Mouse (Mus musculus): ENCODE measurements around the gene Hmg20b.

Hmg20b gene

DNA sequence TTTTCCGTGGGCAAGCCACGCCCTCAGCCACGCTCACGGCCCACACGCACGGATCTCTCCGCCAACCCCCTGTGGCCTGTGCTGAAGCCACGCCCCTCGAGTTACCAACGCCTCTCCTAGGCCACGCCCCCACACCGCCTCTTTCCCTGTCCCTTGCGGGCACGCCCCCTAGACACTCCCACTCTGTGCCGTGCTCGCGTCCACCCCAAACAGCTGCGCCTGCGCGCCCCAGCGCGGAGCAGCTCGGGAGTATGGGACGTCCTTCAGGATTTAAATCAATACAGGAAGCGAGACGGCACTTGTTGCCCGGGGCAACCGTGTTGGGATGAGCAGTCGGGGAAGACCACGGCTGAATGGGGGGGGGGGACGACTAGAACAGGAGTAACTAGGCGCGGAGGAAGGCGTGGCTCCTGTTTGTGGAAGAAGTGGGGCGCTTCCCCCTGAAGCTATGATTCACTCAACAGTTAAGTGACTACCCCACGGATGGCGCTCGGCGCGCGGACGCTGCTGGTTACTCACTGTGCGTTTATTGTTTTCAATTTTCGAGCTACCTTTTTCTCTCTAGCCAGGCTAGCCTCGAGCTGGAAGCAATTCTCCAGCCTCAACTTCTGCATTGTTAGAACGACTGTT is 28.4 kb upstream of the Hmg20b start:
- peak; percentile 100 for DNase-seq (ENCODE audit: low spot score)

GRCm38 (mm10) chr10:81377793-81378552 is 27.7 kb upstream of the Hmg20b start, which contains the start of gene Fzr1:
Gene Fzr1, minus strand, starts transcription at chr10:81378516.
- no peak for DNase-seq (ENCODE audit: low spot score)

DNA sequence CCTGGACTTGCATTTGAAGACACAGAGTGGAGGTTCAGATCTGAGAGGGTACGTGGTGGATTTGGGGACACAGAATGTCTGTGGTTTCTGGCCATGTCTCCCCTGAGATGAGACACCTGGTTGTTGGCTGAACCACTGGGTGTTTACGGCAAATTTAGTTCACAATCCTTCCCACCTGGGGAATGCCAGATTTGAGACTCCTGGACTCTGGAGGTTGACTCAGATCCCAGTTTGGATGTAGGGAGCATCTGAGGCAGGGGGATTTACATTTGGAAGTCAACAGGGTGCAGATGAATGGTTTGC is 27.0 kb upstream of the Hmg20b start:
- no peak for DNase-seq (ENCODE audit: low spot score)

- DNase-seq (ENCODE audit: low spot score): no peak
These were observed 26.5 kb upstream of the Hmg20b start for GRCm38 (mm10) chr10:81376561-81377361.

- no peak for DNase-seq (ENCODE audit: low spot score)
These were observed 25.0 kb upstream of the Hmg20b start for GRCm38 (mm10) chr10:81375322-81375721.

GRCm38 (mm10) chr10:81367207-81367495 is 16.9 kb upstream of the Hmg20b start:
- DNase-seq (ENCODE audit: low spot score): no peak

DNA sequence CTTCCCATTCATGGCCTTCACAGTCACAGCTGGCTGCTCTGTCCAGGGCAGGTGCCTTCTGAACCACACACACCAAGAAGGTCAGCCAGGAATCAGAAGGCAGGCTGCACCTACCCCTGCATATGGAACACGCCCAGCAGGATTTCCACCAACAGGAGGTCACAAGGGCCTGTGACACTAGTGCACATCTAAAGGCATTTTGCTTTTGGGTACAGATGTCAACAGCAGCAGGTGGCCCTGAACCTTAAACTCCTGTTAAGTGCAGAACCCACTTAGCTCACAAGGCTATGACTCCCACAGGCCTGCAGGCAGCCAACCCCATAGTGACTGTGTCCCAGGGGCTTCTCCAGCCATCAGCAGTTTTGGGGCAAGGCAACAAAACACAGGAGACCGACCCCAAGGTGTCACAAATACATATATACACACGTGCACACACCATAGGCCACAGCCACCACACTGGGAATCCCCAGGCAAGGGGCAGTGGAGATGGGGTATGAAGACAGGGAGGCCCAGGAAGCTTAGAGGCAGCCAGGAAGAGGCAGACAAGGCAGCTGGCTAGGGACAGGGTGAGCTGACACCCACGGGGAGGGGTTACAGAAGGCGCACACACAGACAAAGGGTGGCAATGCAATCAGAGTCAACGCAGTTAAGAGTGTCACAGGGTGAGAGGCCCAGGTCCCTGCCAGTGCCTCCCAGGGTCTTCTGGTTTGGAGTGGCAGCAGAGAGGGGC is 16.4 kb upstream of the Hmg20b start:
- DNase-seq (ENCODE audit: low spot score): no peak

DNA sequence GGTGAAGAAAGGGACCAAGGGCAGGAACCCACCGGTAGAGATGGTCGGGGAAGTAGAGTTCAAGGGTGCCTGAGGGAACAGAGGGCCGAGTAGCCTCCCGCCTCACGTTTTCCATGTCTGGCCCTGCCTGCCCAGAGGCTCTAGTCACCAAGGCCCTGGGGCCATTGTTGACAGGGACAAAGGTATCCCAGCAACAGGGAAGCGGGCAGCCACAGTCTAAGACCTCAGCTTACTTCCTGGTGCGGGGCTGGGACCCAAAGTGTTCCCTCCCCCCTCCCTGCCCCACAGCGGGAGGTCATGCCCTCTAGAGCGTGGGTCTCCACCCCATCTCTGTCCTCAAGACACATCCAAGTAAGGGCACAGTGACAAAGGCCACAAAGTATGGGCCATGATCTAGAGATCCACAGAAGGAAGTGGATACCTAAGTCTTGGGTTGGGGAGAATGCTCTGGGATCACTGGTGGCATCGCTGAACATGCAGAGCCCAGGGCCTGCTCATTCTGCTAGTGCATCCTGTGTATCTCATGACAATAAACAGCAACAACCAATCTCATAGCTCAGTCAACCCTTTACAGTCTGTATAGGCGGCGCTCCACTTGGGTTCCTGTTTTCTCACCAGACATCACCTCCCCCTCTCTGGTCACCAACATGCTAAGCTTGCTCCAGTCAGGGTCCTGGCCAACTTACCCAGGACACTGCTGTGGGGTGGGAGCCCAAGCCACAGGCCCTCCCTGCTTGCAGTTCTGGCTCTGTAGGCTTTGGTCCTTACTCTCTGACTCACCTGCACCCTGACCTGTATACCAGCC is 15.6 kb upstream of the Hmg20b start, which contains the start of gene 4930404N11Rik:
4930404N11Rik (minus strand) TSS at position 145 of the 805 bp plus-strand sequence.
- no peak for DNase-seq (ENCODE audit: low spot score)

DNA sequence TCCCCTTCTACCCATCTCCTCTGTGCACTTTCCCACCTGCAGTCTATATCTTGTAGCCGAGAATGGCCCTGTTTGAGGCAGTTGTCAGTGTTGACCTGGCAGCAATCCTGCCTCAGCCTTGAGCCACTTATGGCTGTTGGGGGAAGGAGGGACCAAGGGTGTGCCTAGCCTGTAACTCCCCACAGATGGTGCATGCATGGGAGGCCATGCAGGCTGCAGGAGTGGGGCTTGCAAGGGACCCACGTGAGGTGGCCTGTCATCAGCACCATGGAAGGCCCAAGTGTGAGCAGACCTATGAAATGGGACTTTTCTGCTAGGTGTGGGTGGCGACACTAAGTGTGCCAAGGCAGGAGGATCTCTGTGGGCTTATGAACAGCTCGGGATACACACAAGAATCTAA is 14.8 kb upstream of the Hmg20b start:
- DNase-seq (ENCODE audit: low spot score): no peak

DNA sequence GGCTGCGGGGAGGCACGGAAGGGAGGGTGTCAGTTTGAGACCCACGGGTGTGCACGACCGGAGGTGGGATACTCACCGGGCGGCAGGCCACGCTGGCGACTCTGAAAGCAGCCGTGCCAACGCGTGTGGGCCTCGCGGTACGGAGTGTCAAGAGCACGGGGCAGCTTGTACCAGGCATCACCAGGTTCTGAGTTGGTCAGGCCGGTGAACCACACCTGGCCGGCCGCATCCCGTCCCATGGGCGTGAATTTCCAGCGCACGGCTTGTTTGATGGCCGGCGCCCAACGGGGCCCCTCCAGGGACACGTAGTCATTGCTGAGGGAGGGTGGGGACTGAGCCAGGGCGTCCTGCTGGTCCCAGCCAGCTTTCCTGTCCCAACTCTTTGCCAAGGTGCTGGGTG is 14.4 kb upstream of the Hmg20b start:
- no peak for DNase-seq (ENCODE audit: low spot score)

DNA sequence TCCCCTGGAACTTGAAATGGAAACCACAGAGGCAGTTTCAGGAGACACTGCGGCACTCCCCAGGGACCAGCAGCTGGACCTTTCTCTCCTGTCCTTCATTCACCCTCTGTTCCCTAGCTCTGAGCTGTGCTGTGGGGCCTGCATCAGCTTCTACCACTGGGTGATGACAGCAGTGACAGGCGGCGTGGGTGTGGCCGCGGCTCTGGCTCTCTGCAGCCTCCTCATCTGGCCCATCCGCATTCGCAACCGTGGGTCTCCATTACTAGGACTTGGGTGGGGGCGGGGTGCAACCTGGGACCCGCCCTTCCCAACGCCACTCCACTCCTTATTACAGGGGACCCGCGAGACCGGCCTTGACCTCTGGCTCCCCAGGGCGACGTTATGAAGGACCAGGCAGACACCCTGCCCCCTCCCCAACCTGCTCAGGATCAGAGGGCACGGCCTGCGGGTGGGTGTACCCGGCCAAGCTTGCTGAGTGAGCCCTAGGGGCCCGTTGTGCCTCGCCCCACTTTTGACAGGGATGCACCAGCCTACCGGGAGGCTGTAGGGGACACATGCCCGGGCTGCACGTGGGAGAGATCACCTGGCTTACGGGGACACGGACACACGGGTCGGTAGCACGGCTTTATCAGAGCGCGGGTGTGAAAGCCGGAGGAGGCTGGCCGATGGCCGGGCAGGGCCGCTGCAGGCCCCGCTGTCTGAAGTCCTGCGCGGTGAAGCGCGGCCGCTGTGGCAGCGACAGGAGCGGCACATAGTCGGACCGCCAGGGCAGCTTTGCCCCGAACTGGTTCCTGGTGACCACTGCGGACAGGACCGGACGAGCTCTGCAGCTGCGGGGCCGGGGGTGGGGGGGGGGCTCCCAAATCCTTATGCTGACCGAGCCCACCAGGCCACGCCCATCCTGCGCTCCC is 13.4 kb upstream of the Hmg20b start:
- no peak for DNase-seq (ENCODE audit: low spot score)

DNA sequence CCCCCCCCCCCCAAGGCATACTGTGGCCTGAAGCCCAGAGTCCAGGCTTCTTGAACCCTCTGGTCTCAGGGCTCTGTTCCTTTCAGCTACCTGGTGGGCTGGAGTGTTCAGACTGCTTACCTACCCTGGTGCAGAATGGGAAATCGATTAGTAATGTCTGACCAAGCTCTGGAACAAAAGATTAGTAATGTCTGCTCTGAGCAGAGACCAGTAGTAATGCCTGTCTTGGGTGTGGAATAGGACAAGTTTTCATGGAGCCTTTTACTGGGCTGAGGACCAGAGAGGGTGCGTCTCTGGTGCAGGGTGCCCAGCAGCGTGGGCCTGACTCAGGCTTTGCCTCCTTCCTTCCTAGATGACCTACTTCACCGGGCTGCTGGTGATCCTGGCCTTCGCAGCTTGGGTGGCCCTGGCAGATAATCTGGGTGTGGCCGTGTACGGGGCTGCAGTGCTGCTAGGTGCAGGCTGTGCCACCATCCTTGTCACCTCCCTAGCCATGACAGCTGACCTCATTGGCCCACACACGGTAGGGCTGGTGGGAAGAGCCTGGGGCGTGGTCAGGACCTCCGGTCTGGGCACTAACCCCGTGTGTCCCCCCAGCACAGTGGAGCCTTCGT is 12.2 kb upstream of the Hmg20b start:
- no peak for DNase-seq (ENCODE audit: low spot score)

DNA sequence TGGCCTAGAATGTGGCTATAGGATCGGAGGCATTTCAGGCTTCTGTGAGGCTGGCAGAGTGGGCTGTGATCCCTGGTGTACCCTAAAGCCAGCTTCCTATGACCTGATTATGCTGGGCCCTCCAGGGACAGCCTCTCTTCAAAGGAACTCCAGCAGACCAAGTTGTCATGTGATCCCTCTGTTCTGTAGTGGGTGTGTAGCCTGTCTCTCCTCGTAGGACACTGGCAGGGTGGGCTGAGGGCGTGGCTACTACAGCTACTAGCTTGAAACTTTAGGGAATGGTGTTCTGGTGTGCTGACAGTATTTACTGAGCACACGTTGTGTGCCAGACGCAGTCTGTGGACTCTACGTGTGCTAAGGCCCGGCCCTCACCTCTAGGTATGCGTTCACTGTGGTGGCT is 10.4 kb upstream of the Hmg20b start:
- DNase-seq (ENCODE audit: low spot score): no peak

DNA sequence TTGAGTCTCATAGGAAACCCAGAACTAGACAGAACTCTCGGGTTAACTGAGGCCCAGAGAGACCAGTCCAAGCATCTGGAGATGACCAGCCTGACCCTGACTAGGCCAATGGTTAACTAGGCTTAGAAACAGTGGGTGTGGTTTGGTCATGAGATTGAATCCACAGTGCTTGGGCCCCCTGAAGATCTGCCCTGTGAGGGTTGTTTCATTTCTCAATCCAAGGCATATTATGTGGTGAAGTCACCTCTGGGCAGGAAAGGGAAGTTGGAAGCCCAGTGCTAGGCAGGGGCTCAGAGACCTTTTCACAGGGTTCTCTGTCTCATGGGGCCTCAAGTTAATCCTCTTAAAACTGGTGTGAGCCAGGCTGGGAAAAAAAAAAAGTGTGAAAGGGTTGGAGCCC is 8.6 kb upstream of the Hmg20b start:
- no peak for DNase-seq (ENCODE audit: low spot score)

DNA sequence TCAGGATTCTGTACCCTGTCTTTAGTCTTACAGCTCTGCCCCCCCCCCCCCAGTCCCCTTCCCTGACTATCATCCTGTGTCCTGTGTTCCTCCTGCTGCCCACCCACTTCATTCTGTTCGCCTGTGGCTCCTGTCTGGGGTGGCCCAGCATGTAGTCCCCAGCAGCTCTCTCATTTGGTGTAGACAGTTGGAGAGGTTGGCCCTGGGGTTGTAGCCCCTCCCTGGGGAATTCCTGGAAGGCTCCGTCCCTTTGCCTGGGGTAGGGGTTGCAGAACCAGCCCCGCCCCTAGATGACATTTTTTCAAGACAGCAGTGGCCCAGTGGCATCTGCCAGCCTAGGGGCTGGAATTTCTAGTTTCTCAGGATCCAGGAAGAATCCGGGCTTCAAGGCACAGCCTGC is 7.9 kb upstream of the Hmg20b start:
- no peak for DNase-seq (ENCODE audit: low spot score)

DNA sequence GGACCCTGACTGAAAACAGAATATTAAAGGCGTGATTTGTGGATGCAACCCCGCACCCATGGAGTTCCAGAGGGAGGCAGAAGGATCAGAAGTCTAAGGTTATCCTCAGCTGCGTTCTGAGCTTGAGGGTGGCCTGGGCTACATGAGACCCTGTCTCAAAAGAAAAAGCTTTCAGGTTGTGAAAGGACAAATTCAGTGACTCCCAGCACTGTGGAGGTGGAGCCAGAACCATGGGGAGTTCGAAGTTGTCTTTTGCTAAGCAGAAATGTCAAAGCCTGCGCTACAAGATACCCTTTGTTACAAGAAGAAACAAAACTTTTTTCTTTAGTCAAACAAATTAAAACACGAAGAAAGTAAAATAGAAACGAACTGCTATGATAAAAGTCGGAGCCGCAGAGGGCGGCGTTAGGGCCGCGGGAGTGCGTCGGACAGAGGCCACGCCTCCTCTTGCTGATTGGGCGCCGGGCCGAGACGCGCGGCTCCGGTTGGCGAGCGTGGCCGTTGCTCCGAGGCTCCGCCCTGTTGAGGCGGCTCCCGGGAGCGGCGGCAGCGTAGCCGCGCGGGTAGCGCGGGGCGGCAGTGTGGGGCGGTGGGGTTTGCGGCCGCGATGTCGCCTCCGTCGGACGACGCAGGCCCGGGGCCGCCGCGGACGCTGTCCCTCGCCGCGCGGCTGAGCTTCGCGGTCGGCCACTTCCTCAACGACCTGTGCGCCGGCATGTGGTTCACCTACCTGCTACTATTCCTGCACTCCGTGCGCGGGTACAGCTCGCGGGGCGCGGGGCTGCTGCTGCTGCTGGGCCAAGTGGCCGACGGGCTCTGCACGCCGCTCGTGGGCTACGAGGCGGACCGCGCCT is 6.9 kb upstream of the Hmg20b start, which contains the start of gene Mfsd12:
Mfsd12 (plus strand) TSS at position 501 of the 854 bp plus-strand sequence.
- peak; percentile 91 for DNase-seq (ENCODE audit: low spot score)

GRCm38 (mm10) chr10:81356352-81356990 is 6.2 kb upstream of the Hmg20b start:
- no peak for DNase-seq (ENCODE audit: low spot score)

- no peak for DNase-seq (ENCODE audit: low spot score)
These were observed 5.3 kb upstream of the Hmg20b start for GRCm38 (mm10) chr10:81355533-81355932.

All from ovary, postnatal 36 days (tissue).